Mouse (Mus musculus) neural tube, embryonic 12.5 days (tissue): ENCODE measurements around the gene Bcar3. TPM values are rescaled to one million over a fixed set of nuclear protein-coding genes. Genes with fewer than 3 reads are reported as not detected.

Experiments
- ATAC-seq: fragments of 200-750 bp; cut with Nextera tagmentation; 2 replicates; pipeline ENCODE4 v1.8.0; 2017; ENCODE audit warnings: low read depth, mild to moderate bottlenecking, moderate TSS enrichment, moderate library complexity; ENCODE audit not compliant: low FRiP score
- H3K27ac ChIP-seq: fragments of 300-500 bp; sonication (generic); 2 replicates; pipeline ENCODE4 v1.5.1; 2016
- H3K27me3 ChIP-seq: fragments of 300-500 bp; sonication (generic); replicated peaks from 2 replicates; pipeline ENCODE4 v1.6.1; 2016; ENCODE audit warnings: mild to moderate bottlenecking
- H3K36me3 ChIP-seq: fragments of 300-500 bp; sonication (generic); 2 replicates; pipeline ENCODE4 v1.6.1; 2016; ENCODE audit warnings: mild to moderate bottlenecking
- H3K4me1 ChIP-seq: fragments of 300-500 bp; sonication (generic); 2 replicates; pipeline ENCODE4 v1.6.1; 2016
- H3K4me2 ChIP-seq: fragments of 300-500 bp; sonication (generic); replicated peaks from 2 replicates; pipeline ENCODE4 v1.6.1; 2016; ENCODE audit warnings: mild to moderate bottlenecking
- H3K4me3 ChIP-seq: fragments of 300-500 bp; sonication (generic); 2 replicates; pipeline ENCODE4 v1.5.1; 2016
- H3K9ac ChIP-seq: fragments of 300-500 bp; sonication (generic); 2 replicates; pipeline ENCODE4 v1.6.1; 2016; ENCODE audit warnings: mild to moderate bottlenecking
- H3K9me3 ChIP-seq: fragments of 300-500 bp; sonication (generic); 2 replicates; pipeline ENCODE4 v1.6.1; 2016; ENCODE audit warnings: mild to moderate bottlenecking
- WGBS: fragments of 180-500 bp; shearing (Covaris S2); methylation state at CpG from one replicate; pipeline ENCODE4 v1.1.7; 2016; 5-methylcytosine and 5-hydroxymethylcytosine counted together
- microRNA counts: library from miRNA; unstranded; fragments of <30 nt; microRNA quantifications from one replicate; lab custom pipeline; 2017
- microRNA-seq: library from miRNA; unstranded; fragments of <30 nt; microRNA quantifications from one replicate; pipeline ENCODE4, GENCODE M21; 2017
- polyA plus RNA-seq: library from polyadenylated mRNA; unstranded; fragments of >200 nt; fragmentation: Nextera tagmentation; extraction: Ambion mirVana; gene quantifications from 2 replicates; pipeline ENCODE4 v1.2.1, GENCODE M21; 2016

Bcar3 gene
- polyA plus RNA-seq, 1 experiment from 2014 or later, result 13.2 TPM

GRCm38 (mm10) chr3:122565285-122565684 lies 271.3 kb downstream of the Bcar3 start:
- peaks cover 22% of the 10 kb centered on the region for H3K36me3 ChIP-seq
- 46% methylated on average over 7 of the region's 7 CpGs for WGBS
- no peak overlapping the region for H3K4me3 ChIP-seq
- H3K4me2 ChIP-seq, result no peak overlapping the region
- no peaks in the 10 kb centered on the region for H3K4me1 ChIP-seq
- H3K9me3 ChIP-seq, result no peaks in the 10 kb centered on the region
- no peak overlapping the region for H3K9ac ChIP-seq
- no peaks in the 10 kb centered on the region for H3K27me3 ChIP-seq
- ATAC-seq, result no peak
- H3K27ac ChIP-seq, result no peak overlapping the region

- Histone ChIP-seq H3K27me3 (no peaks in the 10 kb centered on the region), H3K9ac (no peak overlapping the region), H3K36me3 (peaks cover 22% of the 10 kb centered on the region), H3K4me2 (no peak overlapping the region), H3K27ac (no peak overlapping the region), H3K9me3 (no peaks in the 10 kb centered on the region), H3K4me1 (no peaks in the 10 kb centered on the region), H3K4me3 (no peak overlapping the region)
- no peak for ATAC-seq
- 80% methylated on average over 3 of the region's 3 CpGs for WGBS
Observed at GRCm38 (mm10) chr3:122566112-122566511, 272.2 kb downstream of the Bcar3 start.

- H3K36me3 ChIP-seq, result peaks cover 18% of the 10 kb centered on the region
- H3K4me1 ChIP-seq, result no peaks in the 10 kb centered on the region
- H3K9ac ChIP-seq, result no peak overlapping the region
- no peak overlapping the region for H3K27ac ChIP-seq
- no peak overlapping the region for H3K4me3 ChIP-seq
- H3K9me3 ChIP-seq, result no peaks in the 10 kb centered on the region
- H3K4me2 ChIP-seq, result no peak overlapping the region
- no peak for ATAC-seq
- H3K27me3 ChIP-seq, result no peaks in the 10 kb centered on the region
- WGBS, result 70% methylated on average over 4 of the region's 4 CpGs
Observed at GRCm38 (mm10) chr3:122566549-122566948, 272.6 kb downstream of the Bcar3 start.

- Histone ChIP-seq H3K4me1 (no peaks in the 10 kb centered on the region), H3K4me2 (no peak overlapping the region), H3K27ac (no peak overlapping the region), H3K27me3 (no peaks in the 10 kb centered on the region), H3K9ac (no peak overlapping the region), H3K4me3 (no peak overlapping the region), H3K9me3 (no peaks in the 10 kb centered on the region), H3K36me3 (peaks cover 7% of the 10 kb centered on the region)
- ATAC-seq, result no peak
- WGBS, result 90% methylated on average over 5 of the region's 5 CpGs
Observed at GRCm38 (mm10) chr3:122573426-122574286, 279.7 kb downstream of the Bcar3 start.

GRCm38 (mm10) chr3:122574921-122575320 lies 281.0 kb downstream of the Bcar3 start:
- Histone ChIP-seq H3K36me3 (peaks cover 6% of the 10 kb centered on the region), H3K9me3 (no peaks in the 10 kb centered on the region), H3K9ac (no peak overlapping the region), H3K27ac (no peak overlapping the region), H3K4me2 (no peak overlapping the region), H3K27me3 (no peaks in the 10 kb centered on the region), H3K4me1 (no peaks in the 10 kb centered on the region), H3K4me3 (no peak overlapping the region)
- WGBS, result 95% methylated on average over 1 of the region's 1 CpGs
- no peak for ATAC-seq

GRCm38 (mm10) chr3:122577360-122577759 lies 283.4 kb downstream of the Bcar3 start:
- no peaks in the 10 kb centered on the region for H3K4me1 ChIP-seq
- no peak for ATAC-seq
- H3K36me3 ChIP-seq, result peaks cover 4% of the 10 kb centered on the region
- H3K27me3 ChIP-seq, result no peaks in the 10 kb centered on the region
- H3K9ac ChIP-seq, result no peak overlapping the region
- no peak overlapping the region for H3K4me3 ChIP-seq
- H3K9me3 ChIP-seq, result no peaks in the 10 kb centered on the region
- no peak overlapping the region for H3K27ac ChIP-seq
- no peak overlapping the region for H3K4me2 ChIP-seq

MicroRNAs within 50 kb of the gene (microRNA counts, 519-probe panel; counts per million panel counts)
- 342 counts per million, percentile 67 among the panel's probes with 10 or more counts for microRNA mmu-miR-760 (lab: Ali Mortazavi, UCI)

Small RNA genes lying within 50 kb of the gene (microRNA-seq; reads per million reads assigned to microRNA genes)
- 425 reads per million, percentile 71 among the genes with 10 or more reads in this experiment for gene Mir760
- not detected for gene Mir7657

Other genes with a start within 250 kb of the Bcar3 start
- 0.70 and 0.75 TPM in 2 replicates for gene Abca4, start 249.7 kb upstream of the Bcar3 start, polyA plus RNA-seq
- gene Gclm, start 48.6 kb upstream of the Bcar3 start, polyA plus RNA-seq, result 62.3 and 63.9 TPM in 2 replicates
- gene Dnttip2, start 19.7 kb upstream of the Bcar3 start, polyA plus RNA-seq, result 70.4 and 72.8 TPM in 2 replicates